Mouse (Mus musculus) kidney, adult 8-10 months (tissue): Measurements from ENCODE around the gene Slc29a2.
A peak's percentile ranks its signal among the peaks of the same experiment; 100 is the strongest.

Source experiments
- DNase-seq, 2 experiments: peaks; one replicate each; pipeline ENCODE4 v3.0.0; 2022

Gene Slc29a2

GRCm38 (mm10) chr19:5060365-5061330 is 37.0 kb downstream of the Slc29a2 start:
- no peak for DNase-seq

GRCm38 (mm10) chr19:5062041-5062440 is 38.4 kb downstream of the Slc29a2 start:
- DNase-seq, result no peak

GRCm38 (mm10) chr19:5062446-5062845 is 38.8 kb downstream of the Slc29a2 start:
- DNase-seq, result no peak

- DNase-seq, result no peak
These were observed 41.4 kb downstream of the Slc29a2 start for GRCm38 (mm10) chr19:5065104-5065503.

- no peak for DNase-seq
These were observed 43.6 kb downstream of the Slc29a2 start for GRCm38 (mm10) chr19:5067040-5067799.

GRCm38 (mm10) chr19:5067867-5068569 is 44.4 kb downstream of the Slc29a2 start, which contains the start of gene Cd248:
Cd248 (plus strand) TSS chr19:5068078.
- peak in 1 of 2 experiments; percentile 49 for DNase-seq

- DNase-seq, result no peak
These were observed 45.0 kb downstream of the Slc29a2 start for GRCm38 (mm10) chr19:5068570-5069234.

- no peak for DNase-seq
These were observed 45.8 kb downstream of the Slc29a2 start for GRCm38 (mm10) chr19:5069486-5069885.

GRCm38 (mm10) chr19:5069978-5070377 is 46.3 kb downstream of the Slc29a2 start:
- DNase-seq, result no peak

- no peak for DNase-seq
These were observed 47.4 kb downstream of the Slc29a2 start for GRCm38 (mm10) chr19:5071077-5071476.

GRCm38 (mm10) chr19:5071545-5072369 is 48.1 kb downstream of the Slc29a2 start:
- DNase-seq, result peak; percentile 72 to 79

- DNase-seq, result no peak
These were observed 48.8 kb downstream of the Slc29a2 start for GRCm38 (mm10) chr19:5072389-5073019.

GRCm38 (mm10) chr19:5073028-5073427 is 49.4 kb downstream of the Slc29a2 start:
- DNase-seq, result peak in 1 of 2 experiments; percentile 64

- no peak for DNase-seq
These were observed 49.9 kb downstream of the Slc29a2 start for GRCm38 (mm10) chr19:5073518-5073917.

GRCm38 (mm10) chr19:5079279-5079678 is 55.6 kb downstream of the Slc29a2 start:
- no peak for DNase-seq
